Mouse (Mus musculus): Measurements from ENCODE around the gene Olfr1084.
"Not testable (repeated sequence)": the region's sequence is repeated elsewhere in the genome, so short reads cannot be mapped to it uniquely, and the experiment has no call there.

Gene Olfr1084

DNA sequence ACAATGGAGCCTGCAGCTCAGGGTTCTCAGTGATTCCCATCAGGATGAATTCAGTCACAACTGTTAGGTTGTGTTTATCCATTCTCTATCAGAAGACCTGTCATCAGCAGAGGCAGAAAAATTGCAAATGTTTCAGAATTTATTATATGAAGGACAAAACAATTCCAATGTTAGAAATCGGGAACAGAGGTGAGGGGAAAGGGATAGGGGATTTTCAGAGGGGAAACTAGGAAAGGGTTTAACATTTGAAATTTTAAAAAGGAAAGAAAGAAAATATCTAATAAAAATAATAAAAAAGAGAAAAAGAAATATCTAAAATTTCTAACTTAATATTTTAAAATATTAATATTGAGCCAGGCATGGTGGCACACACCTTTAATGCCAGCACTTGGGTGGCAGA is at the start of gene Olfr1084:
Olfr1084 (minus strand) TSS at position 101 of the 400 bp plus-strand sequence.
- not testable (repeated sequence) for DNase-seq (ENCODE audit: low spot score in 2 of 2)

DNA sequence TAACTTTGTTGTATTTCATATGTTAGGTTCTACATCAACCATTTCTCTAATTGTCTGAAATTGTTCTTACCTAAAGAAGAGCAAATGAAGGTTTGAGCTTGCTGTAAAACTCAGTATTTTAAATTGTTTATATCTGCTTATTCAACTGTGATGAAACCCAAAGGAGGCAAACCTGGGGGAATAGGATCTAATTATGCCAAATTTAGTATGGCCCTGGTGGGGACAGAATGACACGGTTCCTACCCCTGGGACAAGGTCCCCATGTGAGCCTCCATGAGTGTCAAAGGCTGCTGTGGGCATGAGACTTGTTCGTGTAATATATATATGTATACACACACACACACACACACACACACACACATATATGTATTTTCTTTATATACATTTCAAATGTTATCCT is 40.5 kb upstream of the Olfr1084 start, which contains the start of gene Olfr1086:
Olfr1086 (minus strand) TSS at position 101 of the 400 bp plus-strand sequence.
- DNase-seq (ENCODE audit: low spot score in 2 of 2), result no peak

- DNase-seq (ENCODE audit: low spot score in 2 of 2), result no peak
Observed at GRCm38 (mm10) chr2:86661919-86662318, 22.4 kb upstream of the Olfr1084 start, which contains the start of gene Olfr1085. Gene Olfr1085 (minus strand): TSS chr2:86662019.

GRCm38 (mm10) chr2:86598866-86599265 is 40.7 kb downstream of the Olfr1084 start, which contains the start of gene Olfr1082:
Gene Olfr1082 (minus strand): TSS chr2:86598966.
- not testable (repeated sequence) for DNase-seq (ENCODE audit: low spot score in 2 of 2)
